ENCODE assay signal across 8 mouse cellular contexts in genomic region chr11:97766154-97766881, GRCm38 (mm10). TPM values are rescaled to one million over a fixed set of nuclear protein-coding genes. Genes with fewer than 3 reads are reported as not detected.
DNase-seq lines count a peak whose midpoint lies in the region; ATAC-seq and TF ChIP-seq lines count a peak whose summit lies in the region.

Cwc25 (minus strand) TSS chr11:97766556.

- H3K4me2 ChIP-seq in forebrain, postnatal 0 days (ENCODE audit: low read depth): peak within 1 kb of the TSS; percentile 81
- H3K4me2 ChIP-seq in lung, embryonic 15.5 days: peak within 1 kb of the TSS; percentile 66

- TF ChIP-seq POLR2A in MEL (IDR thresholded peaks at IDR 0.05; ENCODE audit: control insufficient read depth in 1 of 2, insufficient read depth in 1 of 2, low read depth in 1 of 2, low read length in 2 of 2, poor library complexity in 1 of 2): peak; percentile 81 to 94; a peak in 3 of 4 replicates
- TF ChIP-seq POLR2A in cerebellum, adult 2 months (IDR thresholded peaks at IDR 0.05; ENCODE audit: borderline replicate concordance, insufficient read depth, low read length): peak; percentile 93; the same call in 1 of the 2 replicates

- peak in 1 of 2 experiments; percentile 48; a peak in 1 of 4 replicates for TF ChIP-seq EP300 in MEL (IDR thresholded peaks at IDR 0.05; ENCODE audit: low read depth in 1 of 2, low read length in 2 of 2)

- no peaks in the 10 kb centered on the region for H3K27me3 ChIP-seq in MEL (ENCODE audit: control insufficient read depth in 1 of 2, insufficient read depth in 2 of 2, low read length in 2 of 2)
- H3K27me3 ChIP-seq in cerebellum, adult 2 months (ENCODE audit: control insufficient read depth, insufficient read depth, low read length): no peaks in the 10 kb centered on the region
- no peaks in the 10 kb centered on the region for H3K27me3 ChIP-seq in forebrain, postnatal 0 days (ENCODE audit: insufficient read depth, low read length)
- no peaks in the 10 kb centered on the region for H3K27me3 ChIP-seq in lung, embryonic 15.5 days

- H3K27ac ChIP-seq in MEL (ENCODE audit: control insufficient read depth, low read depth, low read length): peak within 1 kb of the TSS; percentile 90
- H3K27ac ChIP-seq in cerebellum, adult 2 months (ENCODE audit: insufficient read depth, low read length): peak within 1 kb of the TSS; percentile 91
- H3K27ac ChIP-seq in forebrain, postnatal 0 days (ENCODE audit: low read depth, low read length): peak within 1 kb of the TSS; percentile 91
- peak within 1 kb of the TSS; percentile 92 for H3K27ac ChIP-seq in lung, embryonic 15.5 days

- H3K9ac ChIP-seq in MEL (ENCODE audit: control insufficient read depth, low read depth, low read length, poor library complexity, severe bottlenecking): peak within 1 kb of the TSS; percentile 76
- H3K9ac ChIP-seq in forebrain, postnatal 0 days: peak within 1 kb of the TSS; percentile 93
- peak within 1 kb of the TSS; percentile 89 for H3K9ac ChIP-seq in lung, embryonic 15.5 days

- DNase-seq in MEL (ENCODE audit: low read depth, low spot score): peak; percentile 100
- DNase-seq in cerebellum, adult 2 months: peak; percentile 95 to 96
- DNase-seq in forebrain, postnatal 0 days: peak; percentile 99
- DNase-seq in heart, postnatal 4 days: peak; percentile 95
- DNase-seq in layer of hippocampus, adult 8-10 months (ENCODE audit: low spot score in 2 of 2): peak; percentile 95 to 96
- peak; percentile 89 for DNase-seq in ovary, adult 18-20 months (ENCODE audit: low spot score)
- DNase-seq in thymus, postnatal 0 days (ENCODE audit: low spot score): peak; percentile 97

- ATAC-seq in forebrain, postnatal 0 days: peak; percentile 99
- peak; percentile 96 for ATAC-seq in lung, embryonic 15.5 days (ENCODE audit: borderline replicate concordance, extremely low read depth, low FRiP score, low TSS enrichment)

- peaks cover 19% of the 10 kb centered on the region for H3K79me2 ChIP-seq in MEL (ENCODE audit: control insufficient read depth, insufficient read depth, low read length, poor library complexity)

- H3K9me3 ChIP-seq in MEL (replicated peaks; ENCODE audit: insufficient read depth, low read length): no peaks in the 10 kb centered on the region
- H3K9me3 ChIP-seq in forebrain, postnatal 0 days (ENCODE audit: low read length): no peaks in the 10 kb centered on the region
- H3K9me3 ChIP-seq in lung, embryonic 15.5 days: no peaks in the 10 kb centered on the region

- TF ChIP-seq RAD21 in MEL (IDR thresholded peaks at IDR 0.05; ENCODE audit: low read depth, low read length): no peak

- H3K36me3 ChIP-seq in MEL (ENCODE audit: control insufficient read depth in 1 of 2, insufficient read depth in 2 of 2, low read length in 2 of 2): peaks cover 0 to 7% of the 10 kb centered on the region in 2 experiments
- peaks cover 18% of the 10 kb centered on the region for H3K36me3 ChIP-seq in forebrain, postnatal 0 days (ENCODE audit: insufficient read depth)
- H3K36me3 ChIP-seq in lung, embryonic 15.5 days: peaks cover 21% of the 10 kb centered on the region

- WGBS in cerebellum, adult 2 months: under 1% methylated on average over 38 of the region's 38 CpGs
- WGBS in forebrain, postnatal 0 days: under 1% methylated on average over 38 of the region's 38 CpGs
- under 1% methylated on average over 38 of the region's 38 CpGs for WGBS in lung, embryonic 15.5 days

- peak within 1 kb of the TSS; percentile 75 to 92 for H3K4me3 ChIP-seq in MEL (ENCODE audit: control insufficient read depth in 1 of 2, insufficient read depth in 1 of 2, low read depth in 2 of 2, low read length in 2 of 2)
- H3K4me3 ChIP-seq in cerebellum, adult 2 months (replicated peaks; ENCODE audit: insufficient read depth, low read depth, low read length): peak within 1 kb of the TSS; percentile 95
- peak within 1 kb of the TSS; percentile 92 for H3K4me3 ChIP-seq in forebrain, postnatal 0 days (ENCODE audit: low read depth, low read length)
- H3K4me3 ChIP-seq in lung, embryonic 15.5 days: peak within 1 kb of the TSS; percentile 91

- TF ChIP-seq CTCF in MEL (IDR thresholded peaks at IDR 0.05 in 2 of 3, conservative IDR thresholded peaks at IDR 0.05 in 1 of 3; ENCODE audit: control insufficient read depth in 1 of 3, insufficient read depth in 1 of 3, low read depth in 2 of 3, low read length in 3 of 3, poor library complexity in 1 of 3, severe bottlenecking in 1 of 3): no peak
- no peak for TF ChIP-seq CTCF in cerebellum, adult 2 months (IDR thresholded peaks at IDR 0.05; ENCODE audit: borderline replicate concordance, insufficient read depth, low read depth, low read length)
- TF ChIP-seq CTCF in forebrain, postnatal 0 days (IDR thresholded peaks at IDR 0.05; ENCODE audit: low read depth): peak; percentile 24

- H3K4me1 ChIP-seq in MEL (ENCODE audit: control insufficient read depth in 1 of 2, insufficient read depth in 2 of 2, low read length in 2 of 2): peaks cover 3 to 6% of the 10 kb centered on the region in 2 experiments; a peak in 2 of 4 replicates
- peaks cover 8% of the 10 kb centered on the region; the same call in 1 of the 2 replicates for H3K4me1 ChIP-seq in cerebellum, adult 2 months (ENCODE audit: control insufficient read depth, insufficient read depth, low read length)
- 0 out of 2 replicates have a peak, but pooled peaks cover 11% of the 10 kb centered on the region for H3K4me1 ChIP-seq in forebrain, postnatal 0 days (ENCODE audit: insufficient read depth)
- peaks cover 11% of the 10 kb centered on the region for H3K4me1 ChIP-seq in lung, embryonic 15.5 days

TF ChIP-seq in MEL, 35 proteins besides CTCF, POLR2A, EP300 and RAD21 (continues in another document):
- TF ChIP-seq NRF1 (IDR thresholded peaks at IDR 0.05; ENCODE audit: insufficient read depth, low read depth, low read length, poor library complexity, severe bottlenecking) (peak; percentile 33; the same call in 1 of the 2 replicates), CHD1 (IDR thresholded peaks at IDR 0.05; ENCODE audit: low read depth, low read length) (no peak), JUND (IDR thresholded peaks at IDR 0.05; ENCODE audit: low read depth, low read length) (0 out of 2 replicates have a peak, but pooled peaks have one; percentile 77), TCF12 (IDR thresholded peaks at IDR 0.05; ENCODE audit: low read depth, low read length) (peak; percentile 59), POLR2AphosphoS5 (IDR thresholded peaks at IDR 0.05; ENCODE audit: borderline replicate concordance, low read depth, low read length) (no peak), USF1 (IDR thresholded peaks at IDR 0.05; ENCODE audit: low read depth, low read length) (peak; percentile 90), GABPA (IDR thresholded peaks at IDR 0.05; ENCODE audit: low read depth, low read length) (peak; percentile 85; the same call in 1 of the 2 replicates), MYB (IDR thresholded peaks at IDR 0.05; ENCODE audit: low read depth, low read length) (peak; percentile 49; the same call in 1 of the 2 replicates), TBP (IDR thresholded peaks at IDR 0.05; ENCODE audit: low read depth, low read length) (peak; percentile 92), POLR2AphosphoS2 (IDR thresholded peaks at IDR 0.05; ENCODE audit: low read length) (peak; percentile 94), E2F4 (IDR thresholded peaks at IDR 0.05; ENCODE audit: borderline replicate concordance, low read depth, low read length) (peak; percentile 77), USF2 (IDR thresholded peaks at IDR 0.05; ENCODE audit: borderline replicate concordance in 1 of 2, insufficient read depth in 1 of 2, low read depth in 1 of 2, low read length in 2 of 2) (no peak), GATA1 (IDR thresholded peaks at IDR 0.05; ENCODE audit: low read depth, low read length) (no peak), ELF1 (IDR thresholded peaks at IDR 0.05; ENCODE audit: low read depth, low read length) (peak; percentile 99), TAL1 (IDR thresholded peaks at IDR 0.05; ENCODE audit: low read length) (no peak), ETS1 (IDR thresholded peaks at IDR 0.05; ENCODE audit: low read depth, low read length) (peak; percentile 93), MAZ (IDR thresholded peaks at IDR 0.05; ENCODE audit: low read depth, low read length) (peak; percentile 84; the same call in 1 of the 2 replicates), SMC3 (IDR thresholded peaks at IDR 0.05; ENCODE audit: low read depth, low read length) (no peak), MYC (IDR thresholded peaks at IDR 0.05; ENCODE audit: low read depth, low read length) (peak; percentile 54; the same call in 1 of the 2 replicates), NELFE (IDR thresholded peaks at IDR 0.05; ENCODE audit: low read depth, low read length) (peak; percentile 93), ZC3H11A (IDR thresholded peaks at IDR 0.05; ENCODE audit: low read depth, low read length) (peak; percentile 51; the same call in 1 of the 2 replicates), UBTF (IDR thresholded peaks at IDR 0.05; ENCODE audit: borderline replicate concordance, insufficient read depth, low read depth, low read length) (no peak), KAT2A (conservative IDR thresholded peaks at IDR 0.05; ENCODE audit: low read depth, low read length) (peak; percentile 91), MXI1 (IDR thresholded peaks at IDR 0.05; ENCODE audit: low read depth, low read length) (peak; percentile 93), ZKSCAN1 (IDR thresholded peaks at IDR 0.05; ENCODE audit: low read depth, low read length) (no peak), ZNF384 (IDR thresholded peaks at IDR 0.05; ENCODE audit: low read depth, low read length) (no peak), ZMIZ1 (IDR thresholded peaks at IDR 0.05; ENCODE audit: low read depth, low read length) (peak; percentile 81; the same call in 1 of the 2 replicates), SIN3A (IDR thresholded peaks at IDR 0.05; ENCODE audit: low read length) (peak; percentile 100), MEF2A (IDR thresholded peaks at IDR 0.05; ENCODE audit: extremely low read depth, insufficient replicate concordance, low read depth, low read length, poor library complexity, severe bottlenecking) (no peak)

RNA-seq across cellular contexts. Expression of gene Cwc25, which starts in this region (rescaled TPM):
- 18.1 and 20.8 TPM in 2 replicates for total RNA-seq in MEL (2012; rRNA removed)
- polyA plus RNA-seq in MEL (2012; ENCODE audit: insufficient read depth in 1 of 2, insufficient read length in 2 of 2, low read depth in 1 of 2, low replicate concordance in 2 of 2, missing spikeins in 1 of 2): 10 to 100 TPM in 1 of 2 experiments, not detected in 1; 16.7 TPM
- 17.2 and 17.7 TPM in 2 replicates for polyA plus RNA-seq in cerebellum, adult 2 months (2012; rRNA removed)
- total RNA-seq in forebrain, postnatal 0 days (2014; rRNA removed): 15.2 and 15.5 TPM in 2 replicates
- 7.8 and 11.8 TPM in 2 replicates for polyA plus RNA-seq in forebrain, postnatal 0 days (2015; fragmentation: Nextera tagmentation; extraction: Ambion mirVana)
- total RNA-seq in heart, postnatal 4 days (2021): 10 to 100 TPM; 10.8 to 11.7 TPM
- 10 to 100 TPM; 18.6 to 22.2 (median 20.6) TPM for total RNA-seq in layer of hippocampus, adult 8-10 months (2022)
- polyA plus RNA-seq in lung, embryonic 15.5 days (2015; fragmentation: Nextera tagmentation; extraction: Ambion mirVana): 15.6 and 18.5 TPM in 2 replicates
- 17.7 and 18.5 TPM in 2 replicates for polyA plus RNA-seq in thymus, postnatal 0 days (2015; fragmentation: Nextera tagmentation; extraction: Ambion mirVana)

Comparison
In these comparisons a context has a peak if more than half of its experiments do, and no peak if none do; other contexts are left out.
1. Peak in every context shown above with its lines: DNase-seq, ATAC-seq, H3K4me3 ChIP-seq and H3K27ac ChIP-seq.